Mouse (Mus musculus) intestine, embryonic 14.5 days (tissue): ENCODE measurements at regions not wholly inside any gene's neighbourhood (a gene's known extent, or its start where the extent isn't known, plus 50 kb on each side); places are given as distances from the start of the nearest gene placed in this dataset.

Experiments
- ATAC-seq: fragments of 200-750 bp; cut with Nextera tagmentation; replicated peaks from 2 replicates; pipeline ENCODE4 v1.8.0; 2017; ENCODE audit warnings: low read depth, moderate number of reproducible peaks, moderate TSS enrichment, moderate library complexity; ENCODE audit not compliant: low FRiP score, low TSS enrichment
- DNase-seq: peaks from one replicate; pipeline ENCODE4 v3.0.0-alpha.2; 2018; ENCODE audit warnings: low spot score
- H3K27ac ChIP-seq: fragments of 300-500 bp; sonication (generic); 2 replicates; pipeline ENCODE4 v1.5.1; 2014; ENCODE audit warnings: low read depth, mild to moderate bottlenecking, control low read depth
- H3K27me3 ChIP-seq: fragments of 300-500 bp; sonication (generic); replicated peaks from 2 replicates; pipeline ENCODE4 v1.6.1; 2014; ENCODE audit warnings: low read length, control low read depth; ENCODE audit not compliant: control insufficient read depth, insufficient read depth
- H3K36me3 ChIP-seq: fragments of 300-500 bp; sonication (generic); 2 replicates; pipeline ENCODE4 v1.6.1; 2014; ENCODE audit warnings: low read length, control low read depth; ENCODE audit not compliant: control insufficient read depth, insufficient read depth
- H3K4me1 ChIP-seq: fragments of 300-500 bp; sonication (generic); replicated peaks from 2 replicates; pipeline ENCODE4 v1.6.1; 2014; ENCODE audit warnings: low read length, control low read depth, mixed read lengths; ENCODE audit not compliant: control insufficient read depth, insufficient read depth
- H3K4me2 ChIP-seq: fragments of 300-500 bp; sonication (generic); 2 replicates; pipeline ENCODE4 v1.6.1; 2014; ENCODE audit warnings: low read length
- H3K4me3 ChIP-seq: fragments of 300-500 bp; sonication (generic); 2 replicates; pipeline ENCODE4 v1.5.1; 2014; ENCODE audit warnings: low read depth, low read length, control low read depth, mixed read lengths
- H3K9ac ChIP-seq: fragments of 300-500 bp; sonication (generic); 2 replicates; pipeline ENCODE4 v1.6.1; 2014; ENCODE audit warnings: mild to moderate bottlenecking, low read length
- H3K9me3 ChIP-seq: fragments of 300-500 bp; sonication (generic); 2 replicates; pipeline ENCODE4 v1.6.1; 2016; ENCODE audit warnings: low read length, control low read depth; ENCODE audit not compliant: control insufficient read depth
- WGBS: fragments of 180-500 bp; shearing (Covaris S2); extraction: QIAGEN DNeasy Blood & Tissue Kit; methylation state at CpG from one replicate; pipeline ENCODE4 v1.1.7; 2014; 5-methylcytosine and 5-hydroxymethylcytosine counted together

- Histone ChIP-seq H3K4me1 (no peaks in the 10 kb centered on the region), H3K4me3 (no peak overlapping the region), H3K9me3 (no peaks in the 10 kb centered on the region), H3K9ac (no peak overlapping the region), H3K36me3 (no peaks in the 10 kb centered on the region), H3K4me2 (no peak overlapping the region), H3K27me3 (no peaks in the 10 kb centered on the region), H3K27ac (no peak overlapping the region)
- ATAC-seq (no peak), DNase-seq (no peak)
- 90% methylated on average over 4 of the region's 4 CpGs for WGBS
Observed at GRCm38 (mm10) chr8:90536196-90536640, 188.1 kb upstream of the Tox3 start.

- Histone ChIP-seq H3K27ac (no peak overlapping the region), H3K9me3 (no peaks in the 10 kb centered on the region)
- 75% methylated on average over 8 of the region's 8 CpGs for WGBS
Observed at GRCm38 (mm10) chr8:90535515-90536156, 187.5 kb upstream of the Tox3 start.

DNA sequence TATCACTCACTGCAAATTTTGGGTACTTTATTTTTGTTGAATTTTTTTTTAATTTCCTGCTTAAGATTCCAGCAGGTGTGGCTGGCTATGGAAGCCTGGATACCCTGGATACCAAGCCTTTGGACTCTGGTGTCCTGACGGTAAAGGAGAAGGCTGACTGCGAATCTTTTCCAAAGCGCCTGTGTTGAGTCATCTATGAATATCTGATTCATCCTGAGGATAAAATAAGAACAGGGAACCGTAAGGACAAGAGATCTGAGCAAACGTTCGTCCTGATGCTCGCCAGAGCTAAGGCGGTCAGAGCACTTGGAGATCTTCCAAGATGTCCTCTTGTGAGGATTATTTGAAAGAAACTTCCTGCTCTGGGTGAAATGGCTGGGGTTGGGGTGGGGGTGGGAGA lies 173.2 kb upstream of the Tox3 start:
- ATAC-seq: no peak
- Histone ChIP-seq H3K9me3 (no peaks in the 10 kb centered on the region), H3K36me3 (no peaks in the 10 kb centered on the region), H3K4me2 (no peak overlapping the region), H3K4me1 (no peaks in the 10 kb centered on the region), H3K9ac (no peak overlapping the region), H3K27ac (no peak overlapping the region), H3K27me3 (no peaks in the 10 kb centered on the region), H3K4me3 (no peak overlapping the region)
- WGBS: 53% methylated on average over 8 of the region's 8 CpGs
- no peak for DNase-seq

More at GRCm38 (mm10) chr8:90535515-90536156, 187.5 kb upstream of the Tox3 start:
- H3K4me2 ChIP-seq: no peak overlapping the region
- DNase-seq (no peak), ATAC-seq (no peak)
- H3K4me3 ChIP-seq: no peak overlapping the region
- no peaks in the 10 kb centered on the region for H3K27me3 ChIP-seq
- H3K9ac ChIP-seq: no peak overlapping the region
- no peaks in the 10 kb centered on the region for H3K36me3 ChIP-seq
- no peaks in the 10 kb centered on the region for H3K4me1 ChIP-seq

DNA sequence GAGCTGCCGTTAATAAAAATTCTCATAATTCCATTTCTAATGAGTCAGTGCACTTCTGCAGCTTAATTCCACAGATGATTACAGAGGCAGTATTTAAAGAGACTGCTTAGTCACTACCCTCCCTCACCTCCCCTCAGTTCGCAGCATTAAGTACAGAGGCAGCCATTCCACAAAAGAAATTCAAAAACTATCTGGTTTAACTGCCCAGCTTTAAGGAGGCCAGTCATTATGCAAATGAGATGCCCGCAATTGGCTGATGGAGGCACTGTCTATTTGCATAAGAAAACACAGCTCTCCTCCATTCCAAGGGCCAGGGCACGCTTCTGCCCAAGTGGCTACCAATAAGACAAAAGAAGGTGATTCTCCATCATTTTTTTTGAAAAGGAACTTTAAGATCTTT lies 172.0 kb upstream of the Tox3 start:
- H3K4me1 ChIP-seq: no peaks in the 10 kb centered on the region
- WGBS: 47% methylated on average over 4 of the region's 4 CpGs
- no peaks in the 10 kb centered on the region for H3K9me3 ChIP-seq
- no peak overlapping the region for H3K9ac ChIP-seq
- no peak overlapping the region for H3K27ac ChIP-seq
- ATAC-seq (no peak), DNase-seq (no peak)
- no peak overlapping the region for H3K4me2 ChIP-seq
- H3K36me3 ChIP-seq: no peaks in the 10 kb centered on the region
- no peaks in the 10 kb centered on the region for H3K27me3 ChIP-seq
- no peak overlapping the region for H3K4me3 ChIP-seq

DNA sequence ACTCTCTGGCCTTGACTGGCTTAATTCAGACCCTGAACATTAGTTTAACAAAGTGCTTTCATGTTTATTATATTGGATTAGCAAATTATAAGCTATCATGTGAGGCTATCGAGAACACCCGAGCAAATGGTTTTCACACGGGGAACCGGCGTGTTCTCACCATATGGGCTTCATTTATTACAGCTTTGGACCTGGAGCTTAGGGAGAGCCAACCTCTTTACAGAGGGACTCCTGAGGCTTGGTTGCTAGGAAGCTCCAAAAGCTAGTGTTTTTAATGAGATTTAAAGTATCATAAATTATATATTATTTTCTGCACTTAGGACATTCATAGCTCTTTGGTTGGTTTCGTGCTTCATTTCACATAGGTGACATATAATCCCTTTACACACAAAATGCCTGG lies 171.4 kb upstream of the Tox3 start:
- H3K36me3 ChIP-seq: no peaks in the 10 kb centered on the region
- no peak overlapping the region for H3K27ac ChIP-seq
- no peak overlapping the region for H3K4me3 ChIP-seq
- no peak overlapping the region for H3K9ac ChIP-seq
- no peak overlapping the region for H3K4me2 ChIP-seq
- H3K27me3 ChIP-seq: no peaks in the 10 kb centered on the region
- no peaks in the 10 kb centered on the region for H3K4me1 ChIP-seq
- no peaks in the 10 kb centered on the region for H3K9me3 ChIP-seq
- DNase-seq (no peak), ATAC-seq (no peak)
- WGBS: 85% methylated on average over 6 of the region's 6 CpGs

DNA sequence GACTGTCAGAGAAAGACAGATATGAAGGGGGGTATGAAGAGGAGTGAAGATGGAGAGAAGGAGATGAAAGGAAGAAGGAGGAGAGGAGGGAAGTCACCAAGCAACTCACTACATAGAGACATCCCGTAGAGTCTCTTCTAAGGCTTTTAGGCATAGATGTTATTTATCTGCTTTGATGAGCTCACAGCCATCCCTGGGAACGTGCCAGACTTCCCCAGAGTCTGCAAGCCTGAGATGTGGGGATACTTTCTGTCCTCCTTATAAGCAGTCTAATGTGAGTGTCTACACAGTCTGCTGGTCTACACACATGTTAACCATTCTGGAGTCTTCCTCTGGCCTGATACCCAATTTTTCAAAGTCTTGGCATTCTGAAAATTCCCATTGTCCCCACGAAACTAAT lies 166.0 kb upstream of the Tox3 start:
- Histone ChIP-seq H3K4me1 (no peaks in the 10 kb centered on the region), H3K27ac (no peak overlapping the region), H3K9me3 (no peaks in the 10 kb centered on the region), H3K27me3 (no peaks in the 10 kb centered on the region), H3K36me3 (no peaks in the 10 kb centered on the region), H3K9ac (no peak overlapping the region), H3K4me3 (no peak overlapping the region), H3K4me2 (no peak overlapping the region)
- no peak for ATAC-seq
- WGBS: 75% methylated on average over 3 of the region's 3 CpGs
- no peak for DNase-seq

GRCm38 (mm10) chr8:90513601-90514000 lies 165.5 kb upstream of the Tox3 start:
- H3K9ac ChIP-seq: no peak overlapping the region
- no peaks in the 10 kb centered on the region for H3K27me3 ChIP-seq
- no peaks in the 10 kb centered on the region for H3K36me3 ChIP-seq
- no peak overlapping the region for H3K27ac ChIP-seq
- DNase-seq (no peak), ATAC-seq (no peak)
- H3K4me3 ChIP-seq: no peak overlapping the region
- WGBS: 94% methylated on average over 4 of the region's 4 CpGs
- no peaks in the 10 kb centered on the region for H3K9me3 ChIP-seq
- H3K4me2 ChIP-seq: no peak overlapping the region
- H3K4me1 ChIP-seq: no peaks in the 10 kb centered on the region

- Histone ChIP-seq H3K4me1 (no peaks in the 10 kb centered on the region), H3K4me3 (no peak overlapping the region), H3K27ac (no peak overlapping the region), H3K9me3 (no peaks in the 10 kb centered on the region), H3K36me3 (no peaks in the 10 kb centered on the region), H3K4me2 (no peak overlapping the region), H3K27me3 (no peaks in the 10 kb centered on the region), H3K9ac (no peak overlapping the region)
- DNase-seq (no peak), ATAC-seq (no peak)
- WGBS: 77% methylated on average over 8 of the region's 8 CpGs
Observed at GRCm38 (mm10) chr8:90513102-90513501, 165.0 kb upstream of the Tox3 start.

- Histone ChIP-seq H3K9me3 (no peaks in the 10 kb centered on the region), H3K4me2 (no peak overlapping the region), H3K4me1 (no peaks in the 10 kb centered on the region), H3K9ac (no peak overlapping the region), H3K36me3 (no peaks in the 10 kb centered on the region), H3K27ac (no peak overlapping the region), H3K27me3 (no peaks in the 10 kb centered on the region), H3K4me3 (no peak overlapping the region)
- DNase-seq: no peak
- no peak for ATAC-seq
- 58% methylated on average over 2 of the region's 2 CpGs for WGBS
Observed at GRCm38 (mm10) chr8:90512594-90512993, 164.5 kb upstream of the Tox3 start.
